Mouse (Mus musculus): Measurements from ENCODE around the gene Auts2. TPM values are rescaled to one million over a fixed set of nuclear protein-coding genes. Genes with fewer than 3 reads are reported as not detected.

The Auts2 gene
- polyA plus RNA-seq, 1 experiment from 2014 or later = 90.6 TPM

DNA sequence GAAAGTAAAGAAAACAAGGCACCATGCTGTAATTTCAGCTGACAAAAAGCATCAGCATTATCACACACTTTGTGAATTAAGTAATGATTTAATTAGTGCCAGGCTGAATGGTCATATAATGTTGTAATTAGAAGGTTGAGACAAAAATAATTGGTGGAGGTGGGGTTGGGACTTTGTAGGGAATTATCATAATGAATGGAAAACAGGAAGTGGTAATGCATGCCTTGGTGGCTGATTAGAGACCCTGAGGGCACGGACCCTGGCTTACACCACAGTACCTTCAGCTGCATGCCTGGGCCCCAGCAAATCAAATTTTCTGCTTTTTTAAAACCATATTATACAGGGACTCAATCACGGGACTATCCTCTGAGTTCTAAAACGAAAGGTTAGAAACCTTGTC is 586.1 kb downstream of the Auts2 start:
- no peak overlapping the region for H3K27ac ChIP-seq
- H3K36me3 ChIP-seq = no peaks in the 10 kb centered on the region
- no peak for ATAC-seq (ENCODE audit: low FRiP score)
- H3K9me3 ChIP-seq (replicated peaks) = no peaks in the 10 kb centered on the region
- no peak overlapping the region for H3K4me2 ChIP-seq (replicated peaks)
- 63% methylated on average over 3 of the region's 3 CpGs for WGBS
- no peak overlapping the region for H3K4me3 ChIP-seq
- no peaks in the 10 kb centered on the region for H3K27me3 ChIP-seq
- peaks cover 13% of the 10 kb centered on the region; the same call in 1 of the 2 replicates for H3K4me1 ChIP-seq
- no peak overlapping the region for H3K9ac ChIP-seq

DNA sequence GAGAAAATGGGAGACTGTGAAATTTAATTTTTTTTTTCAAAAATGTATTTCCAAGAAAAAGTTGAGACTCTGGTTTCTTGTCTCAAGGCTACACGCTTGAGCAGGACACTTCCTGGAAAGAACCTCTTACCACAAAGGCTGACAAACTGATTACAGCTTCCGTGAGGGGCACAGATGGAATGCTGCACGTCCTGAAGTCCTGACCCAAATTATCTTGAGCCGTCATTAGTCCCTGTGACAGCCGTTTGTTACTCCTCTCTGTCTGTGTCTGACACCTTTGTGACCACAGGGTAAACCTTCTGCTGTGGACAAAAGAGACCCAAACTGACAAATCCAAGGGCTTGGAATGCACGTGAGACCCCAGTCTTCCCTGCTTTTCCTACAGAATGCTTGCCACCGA is 587.1 kb downstream of the Auts2 start:
- Histone ChIP-seq H3K4me1 (peaks cover 13% of the 10 kb centered on the region; the same call in 1 of the 2 replicates), H3K27me3 (no peaks in the 10 kb centered on the region), H3K9me3 (replicated peaks) (no peaks in the 10 kb centered on the region), H3K4me3 (no peak overlapping the region), H3K27ac (no peak overlapping the region), H3K9ac (no peak overlapping the region), H3K36me3 (no peaks in the 10 kb centered on the region), H3K4me2 (replicated peaks) (no peak overlapping the region)
- no peak for ATAC-seq (ENCODE audit: low FRiP score)
- 45% methylated on average over 7 of the region's 7 CpGs for WGBS

DNA sequence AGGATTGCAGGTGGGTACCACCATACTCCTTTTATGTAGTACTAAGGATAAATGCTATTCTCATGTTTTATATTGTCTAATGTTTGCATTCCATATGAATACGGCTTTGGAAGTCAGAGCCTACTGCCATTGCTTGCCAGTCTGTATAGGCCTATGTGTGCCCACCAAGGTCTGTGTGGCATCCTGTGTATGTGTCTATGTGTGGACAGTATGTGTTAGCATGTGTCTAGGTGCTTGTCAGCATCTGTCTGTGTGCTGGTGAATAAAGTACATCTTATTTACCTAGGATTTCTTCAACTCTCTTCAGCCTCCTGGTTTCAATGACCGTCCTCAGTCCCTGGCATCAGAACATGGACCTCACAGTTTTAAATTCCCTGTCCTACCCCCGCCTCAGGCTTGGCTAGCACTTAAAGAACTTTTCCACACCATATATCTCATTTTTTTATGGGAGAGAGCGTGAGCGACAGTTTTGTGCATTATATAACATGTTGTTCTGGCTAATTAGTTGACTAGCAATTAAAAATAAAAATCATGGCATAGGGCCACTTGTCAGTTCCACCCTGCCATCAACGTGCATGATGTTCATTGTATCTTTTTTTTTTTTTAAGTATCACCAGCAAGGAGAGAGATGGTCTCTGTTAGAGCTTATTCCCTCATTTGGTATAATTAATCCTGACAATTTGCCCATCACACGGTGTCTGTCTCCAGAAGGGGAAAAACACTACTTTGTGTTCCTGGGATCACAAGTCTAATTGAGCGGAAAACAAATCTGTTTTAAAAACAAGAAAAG is 587.7 kb downstream of the Auts2 start:
- no peak for ATAC-seq (ENCODE audit: low FRiP score)
- Histone ChIP-seq H3K4me2 (replicated peaks) (no peak overlapping the region), H3K4me1 (peaks cover 13% of the 10 kb centered on the region; the same call in 1 of the 2 replicates), H3K9ac (no peak overlapping the region), H3K27ac (no peak overlapping the region), H3K36me3 (no peaks in the 10 kb centered on the region), H3K27me3 (no peaks in the 10 kb centered on the region), H3K4me3 (no peak overlapping the region), H3K9me3 (replicated peaks) (no peaks in the 10 kb centered on the region)
- 84% methylated on average over 8 of the region's 8 CpGs for WGBS

DNA sequence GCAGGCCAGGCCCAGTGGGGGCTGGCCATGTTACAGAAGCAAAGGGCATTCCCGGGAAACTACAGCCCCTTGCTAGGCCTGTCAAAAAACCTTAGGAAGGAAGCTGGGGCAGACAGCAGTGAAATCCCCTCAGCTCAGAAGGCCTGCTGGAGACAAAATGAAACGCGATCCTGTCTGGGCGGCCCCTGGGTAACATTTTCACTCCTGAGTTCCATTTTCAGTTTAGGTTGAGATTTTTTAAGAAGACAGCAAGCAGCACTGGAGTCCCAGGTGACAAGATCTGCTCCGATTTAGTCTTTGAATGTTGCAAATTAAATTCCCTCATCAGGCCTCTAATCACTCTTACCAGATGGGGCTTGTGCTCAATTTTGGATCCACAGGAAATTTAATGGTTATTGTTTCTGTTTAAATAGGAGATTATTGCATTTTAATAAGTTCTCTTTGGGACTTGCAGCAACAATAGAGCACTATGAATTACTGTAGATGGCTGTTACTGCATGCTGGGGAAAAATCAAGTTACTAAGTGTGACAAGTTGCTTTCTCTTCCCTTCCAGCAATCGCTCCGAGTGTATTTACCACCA is 594.5 kb downstream of the Auts2 start:
- H3K9me3 ChIP-seq (replicated peaks) = no peaks in the 10 kb centered on the region
- H3K27ac ChIP-seq = peak overlapping the region; percentile 79
- ATAC-seq (ENCODE audit: low FRiP score) = peak; percentile 52
- no peak overlapping the region for H3K4me2 ChIP-seq (replicated peaks)
- WGBS = 22% methylated on average over 7 of the region's 7 CpGs
- no peak overlapping the region for H3K4me3 ChIP-seq
- H3K9ac ChIP-seq = no peak overlapping the region
- no peaks in the 10 kb centered on the region for H3K36me3 ChIP-seq
- H3K4me1 ChIP-seq = peaks cover 35% of the 10 kb centered on the region
- no peaks in the 10 kb centered on the region for H3K27me3 ChIP-seq

DNA sequence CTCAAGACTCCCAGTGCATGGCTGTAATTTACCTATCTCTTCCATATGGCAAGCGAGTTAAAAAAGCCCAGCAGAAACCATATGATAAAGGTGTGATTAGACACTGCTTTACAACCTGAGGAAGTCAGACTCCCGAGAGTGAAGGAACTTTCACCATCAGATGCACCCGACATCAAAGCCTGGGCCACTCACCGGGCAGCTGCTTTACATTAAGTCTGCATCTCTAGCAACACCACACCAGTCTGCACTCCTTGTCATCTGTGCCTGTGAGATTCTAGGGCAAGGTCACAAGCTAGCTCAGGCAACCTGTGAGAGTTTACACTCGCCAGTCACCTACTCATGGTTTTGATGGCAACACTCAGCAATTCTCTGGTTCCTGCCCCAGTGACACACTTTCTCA is 596.3 kb downstream of the Auts2 start:
- Histone ChIP-seq H3K4me1 (peaks cover 35% of the 10 kb centered on the region), H3K9ac (no peak overlapping the region), H3K9me3 (replicated peaks) (no peaks in the 10 kb centered on the region), H3K4me3 (no peak overlapping the region), H3K27ac (no peak overlapping the region), H3K36me3 (no peaks in the 10 kb centered on the region), H3K4me2 (replicated peaks) (no peak overlapping the region), H3K27me3 (no peaks in the 10 kb centered on the region)
- ATAC-seq (ENCODE audit: low FRiP score) = no peak
- WGBS = 69% methylated on average over 5 of the region's 5 CpGs

DNA sequence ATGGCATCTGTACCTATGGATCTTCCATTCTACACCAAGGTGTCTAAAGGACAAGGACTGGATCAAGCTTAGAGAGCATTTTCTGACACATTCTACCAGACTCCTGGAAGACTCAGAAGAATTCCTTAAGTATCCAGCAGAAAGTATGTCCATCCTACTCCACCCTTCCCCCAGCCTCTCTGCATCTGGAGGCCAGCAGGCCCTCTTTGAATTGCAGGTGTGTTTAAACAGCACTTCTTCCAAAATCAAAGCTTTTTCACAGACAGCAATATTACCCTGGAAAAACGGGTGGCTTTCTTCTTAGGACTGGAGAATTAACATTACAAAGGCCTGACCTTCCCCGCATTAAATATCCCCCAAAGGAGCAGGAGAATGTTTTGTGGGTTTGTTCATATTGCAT is 598.4 kb downstream of the Auts2 start:
- Histone ChIP-seq H3K27me3 (no peaks in the 10 kb centered on the region), H3K4me2 (replicated peaks) (no peak overlapping the region), H3K27ac (no peak overlapping the region), H3K36me3 (no peaks in the 10 kb centered on the region), H3K4me1 (peaks cover 31% of the 10 kb centered on the region), H3K9ac (no peak overlapping the region), H3K9me3 (replicated peaks) (no peaks in the 10 kb centered on the region), H3K4me3 (no peak overlapping the region)
- no peak for ATAC-seq (ENCODE audit: low FRiP score)
- WGBS = 16% methylated on average over 2 of the region's 2 CpGs

DNA sequence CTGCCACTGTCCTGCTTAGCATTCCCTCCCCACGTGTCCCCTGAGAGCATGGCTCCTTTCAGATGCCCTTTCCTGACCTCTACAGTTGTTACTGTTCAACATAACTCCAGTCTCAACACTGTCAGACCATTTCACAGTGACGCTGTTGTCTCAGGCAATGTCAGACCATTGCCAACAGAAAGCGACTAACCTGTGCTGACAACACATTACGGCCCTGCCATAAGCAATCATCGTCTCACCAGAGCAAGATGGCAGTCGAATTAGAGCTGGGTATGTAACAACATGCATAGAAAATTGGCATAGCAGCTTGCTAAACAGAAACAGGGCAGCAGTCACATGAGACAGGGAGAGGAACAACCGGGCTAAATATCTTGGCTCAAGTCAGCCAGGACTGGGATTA is 614.4 kb downstream of the Auts2 start:
- 73% methylated on average over 7 of the region's 7 CpGs for WGBS

DNA sequence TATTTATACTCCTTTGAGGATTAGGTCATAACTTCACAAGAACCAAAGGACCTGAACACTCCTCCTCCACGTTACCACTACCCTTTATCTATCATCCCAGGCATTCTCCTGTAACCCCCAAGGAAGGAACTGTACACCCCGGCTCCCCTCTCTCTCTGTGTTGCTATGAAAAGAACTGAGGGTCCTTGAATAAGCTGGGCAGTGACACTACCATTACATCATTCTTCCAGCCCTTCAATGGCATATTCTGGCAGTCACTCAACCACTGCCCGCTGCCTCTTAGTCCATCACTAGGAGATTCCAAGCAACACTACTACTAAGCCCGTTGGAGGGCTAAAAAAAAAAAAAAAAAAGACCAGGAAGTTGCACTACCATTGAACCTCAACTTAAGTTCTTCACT is 620.4 kb downstream of the Auts2 start:
- Histone ChIP-seq H3K4me1 (peaks cover 30% of the 10 kb centered on the region), H3K27me3 (no peaks in the 10 kb centered on the region), H3K4me2 (replicated peaks) (no peak overlapping the region), H3K9me3 (replicated peaks) (no peaks in the 10 kb centered on the region), H3K9ac (no peak overlapping the region), H3K27ac (no peak overlapping the region), H3K36me3 (no peaks in the 10 kb centered on the region), H3K4me3 (no peak overlapping the region)
- ATAC-seq (ENCODE audit: low FRiP score) = no peak
- WGBS = 84% methylated on average over 4 of the region's 4 CpGs

More for the DNA sequence above, 614.4 kb downstream of the Auts2 start:
- ATAC-seq (ENCODE audit: low FRiP score) = no peak
- H3K27ac ChIP-seq = 0 out of 2 replicates have a peak overlapping the region, but pooled peaks have one; percentile 23
- no peaks in the 10 kb centered on the region for H3K27me3 ChIP-seq
- H3K36me3 ChIP-seq = no peaks in the 10 kb centered on the region
- H3K4me2 ChIP-seq (replicated peaks) = no peak overlapping the region
- H3K4me1 ChIP-seq = peaks cover 15% of the 10 kb centered on the region; the same call in 1 of the 2 replicates
- H3K9ac ChIP-seq = no peak overlapping the region
- H3K9me3 ChIP-seq (replicated peaks) = no peaks in the 10 kb centered on the region
- no peak overlapping the region for H3K4me3 ChIP-seq

DNA sequence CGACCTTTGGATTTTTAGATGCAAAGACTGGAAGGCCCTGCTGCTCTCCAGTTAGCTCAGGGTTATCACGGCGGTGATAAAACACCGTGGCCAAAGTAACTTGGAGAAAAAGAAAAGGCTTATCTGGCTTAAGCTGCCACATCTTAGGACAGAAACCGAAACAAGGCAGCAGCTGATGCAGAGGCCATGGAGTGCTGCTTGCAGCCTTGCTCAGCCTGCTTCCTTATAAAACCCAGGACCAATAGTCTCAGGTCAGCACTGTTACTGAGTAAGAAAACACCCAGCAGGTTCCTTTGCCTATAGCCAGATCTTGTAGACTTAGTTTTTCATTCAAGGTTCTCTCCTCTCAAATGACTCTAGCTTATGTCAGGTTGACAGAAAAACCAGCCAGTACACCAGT is 621.0 kb downstream of the Auts2 start:
- 76% methylated on average over 5 of the region's 5 CpGs for WGBS
- H3K4me1 ChIP-seq = peaks cover 35% of the 10 kb centered on the region
- no peak overlapping the region for H3K27ac ChIP-seq
- H3K4me3 ChIP-seq = no peak overlapping the region
- no peak overlapping the region for H3K9ac ChIP-seq
- no peaks in the 10 kb centered on the region for H3K9me3 ChIP-seq (replicated peaks)
- no peaks in the 10 kb centered on the region for H3K36me3 ChIP-seq
- no peaks in the 10 kb centered on the region for H3K27me3 ChIP-seq
- no peak for ATAC-seq (ENCODE audit: low FRiP score)
- H3K4me2 ChIP-seq (replicated peaks) = no peak overlapping the region

DNA sequence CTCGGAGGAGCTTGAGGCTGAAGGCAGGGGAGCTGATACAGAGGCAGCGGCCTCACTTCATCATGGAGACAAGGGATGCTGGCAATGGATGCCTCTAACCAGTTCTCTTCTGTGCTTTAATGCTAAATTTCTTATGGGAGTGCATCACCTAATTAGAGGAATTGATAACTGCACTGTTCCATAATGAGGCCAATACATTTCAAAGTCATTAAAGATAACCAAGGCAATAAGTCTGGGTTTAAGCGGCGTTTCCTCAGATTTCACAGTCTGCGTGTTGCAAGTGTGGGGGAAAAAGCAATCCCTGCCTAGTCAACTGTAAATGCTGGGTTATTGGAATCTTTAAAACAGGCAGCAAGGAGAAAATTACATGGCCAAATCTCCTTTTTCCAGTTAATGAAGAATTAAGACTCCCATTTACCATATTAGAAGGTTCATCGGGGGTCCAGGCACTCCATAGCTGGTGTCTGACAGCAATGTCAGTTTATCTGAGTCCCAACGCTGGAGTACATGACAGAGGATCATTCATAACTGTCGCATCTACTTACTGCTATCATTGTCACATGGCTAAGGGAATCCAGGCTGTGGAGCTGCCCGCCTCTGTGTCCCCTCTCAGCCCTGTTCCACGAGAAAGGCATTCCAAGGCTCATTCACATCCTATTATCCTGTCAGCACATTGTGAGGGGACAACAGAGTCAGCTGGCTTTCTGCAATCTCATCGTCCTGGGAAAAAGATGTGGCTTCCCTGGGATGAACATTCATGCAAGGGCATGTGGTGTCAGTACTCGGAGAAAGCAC is 623.0 kb downstream of the Auts2 start:
- peaks cover 45% of the 10 kb centered on the region for H3K4me1 ChIP-seq
- H3K27me3 ChIP-seq = no peaks in the 10 kb centered on the region
- H3K9me3 ChIP-seq (replicated peaks) = no peaks in the 10 kb centered on the region
- WGBS = 38% methylated on average over 12 of the region's 12 CpGs
- H3K27ac ChIP-seq = peak overlapping the region; percentile 67
- ATAC-seq (ENCODE audit: low FRiP score) = peak; percentile 83
- H3K4me2 ChIP-seq (replicated peaks) = no peak overlapping the region
- H3K4me3 ChIP-seq = no peak overlapping the region
- H3K36me3 ChIP-seq = no peaks in the 10 kb centered on the region
- H3K9ac ChIP-seq = no peak overlapping the region

DNA sequence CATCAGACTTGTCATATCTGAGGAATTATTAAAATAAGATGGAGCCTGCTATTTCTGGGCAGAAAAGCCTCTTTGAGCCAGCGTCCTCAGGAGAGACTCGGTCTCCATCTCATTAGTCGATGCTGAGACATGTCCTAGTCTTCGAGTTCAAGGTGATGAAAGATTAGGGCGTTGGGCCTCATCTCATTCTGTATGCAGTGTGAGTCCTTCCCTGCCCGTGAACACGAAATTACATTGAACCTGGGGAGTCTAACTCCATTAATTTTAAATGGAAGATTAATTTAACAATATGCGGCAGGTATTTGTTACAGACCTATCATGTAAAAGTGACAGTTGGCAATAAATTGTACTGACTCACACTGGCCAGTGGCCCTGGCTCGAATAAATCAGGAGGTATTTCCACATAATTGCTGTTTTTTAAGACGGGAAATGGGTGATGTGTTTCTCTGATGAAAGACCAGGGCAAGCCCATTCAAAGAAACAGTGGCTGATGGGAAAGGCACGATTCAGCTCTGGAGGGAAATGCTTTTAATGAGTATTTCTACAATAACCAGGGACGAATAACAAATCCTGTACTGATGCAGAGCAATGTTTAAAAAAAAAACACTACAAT is 626.2 kb downstream of the Auts2 start:
- H3K9ac ChIP-seq = no peak overlapping the region
- H3K36me3 ChIP-seq = no peaks in the 10 kb centered on the region
- peak; percentile 69; the same call in 1 of the 2 replicates for ATAC-seq (ENCODE audit: low FRiP score)
- H3K4me2 ChIP-seq (replicated peaks) = no peak overlapping the region
- 0 out of 2 replicates have a peak overlapping the region, but pooled peaks have one; percentile 23 for H3K27ac ChIP-seq
- H3K4me1 ChIP-seq = peaks cover 47% of the 10 kb centered on the region
- no peaks in the 10 kb centered on the region for H3K27me3 ChIP-seq
- no peak overlapping the region for H3K4me3 ChIP-seq
- H3K9me3 ChIP-seq (replicated peaks) = no peaks in the 10 kb centered on the region
- 51% methylated on average over 12 of the region's 12 CpGs for WGBS

DNA sequence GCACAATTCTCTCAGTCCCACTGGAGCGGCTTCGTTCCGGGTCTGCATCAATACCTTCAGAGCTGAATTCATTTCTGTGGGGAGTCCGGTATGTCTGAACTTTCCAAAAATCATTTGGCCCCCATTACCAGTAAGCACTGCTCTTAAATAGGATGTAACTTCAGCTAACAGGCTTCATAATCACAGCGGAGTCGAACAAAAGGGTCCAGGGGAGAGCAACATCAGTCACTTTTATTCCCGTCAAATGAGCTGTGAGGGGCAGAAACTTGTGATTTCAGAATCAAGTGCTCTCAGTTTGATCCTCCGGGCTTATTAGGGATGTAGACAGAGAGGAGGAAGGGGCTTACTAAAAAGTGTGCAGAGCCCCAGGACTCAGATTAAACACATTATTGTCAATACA is 629.6 kb downstream of the Auts2 start:
- Histone ChIP-seq H3K27ac (0 out of 2 replicates have a peak overlapping the region, but pooled peaks have one; percentile 17), H3K9ac (no peak overlapping the region), H3K27me3 (no peaks in the 10 kb centered on the region), H3K4me2 (replicated peaks) (no peak overlapping the region), H3K9me3 (replicated peaks) (no peaks in the 10 kb centered on the region), H3K36me3 (no peaks in the 10 kb centered on the region), H3K4me3 (no peak overlapping the region), H3K4me1 (peaks cover 27% of the 10 kb centered on the region)
- WGBS = 41% methylated on average over 8 of the region's 8 CpGs
- ATAC-seq (ENCODE audit: low FRiP score) = no peak
